Mouse (Mus musculus): ENCODE data around the gene Tmem255b. TPM values are rescaled to one million over a fixed set of nuclear protein-coding genes. Genes with fewer than 3 reads are reported as not detected.

Gene Tmem255b
- polyA plus RNA-seq, 1 experiment: not detected

DNA sequence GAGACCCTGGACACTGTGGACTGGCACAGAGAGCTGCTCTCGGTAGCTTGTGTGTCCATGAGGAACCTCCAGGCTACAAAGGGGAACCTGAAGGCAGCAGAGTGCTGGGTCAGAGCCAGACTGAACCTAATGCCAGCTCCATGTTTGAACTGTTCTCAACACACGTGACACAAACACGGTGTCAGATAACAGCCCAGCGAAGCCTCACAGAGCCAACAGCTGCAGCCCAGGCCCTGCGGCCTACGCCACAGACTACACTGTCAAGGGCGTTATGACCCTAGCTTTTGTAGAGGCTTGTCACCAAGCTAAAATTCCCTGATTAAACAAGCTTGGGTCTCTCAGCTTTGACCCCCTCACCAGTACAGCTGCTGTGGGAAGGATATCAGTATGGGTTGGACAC lies 37.3 kb downstream of the Tmem255b start:
- no peaks in the 10 kb centered on the region for H3K9me3 ChIP-seq (replicated peaks; ENCODE audit: control insufficient read depth, insufficient read depth, low read length, poor library complexity, severe bottlenecking)
- no peaks in the 10 kb centered on the region for H3K4me1 ChIP-seq (ENCODE audit: control insufficient read depth, insufficient read depth, low read length)
- no peak for TF ChIP-seq POLR2A (IDR thresholded peaks at IDR 0.05; ENCODE audit: insufficient read depth, low read length)
- TF ChIP-seq CTCF (IDR thresholded peaks at IDR 0.05; ENCODE audit: low read depth, low read length): no peak
- no peak for TF ChIP-seq EP300 (IDR thresholded peaks at IDR 0.05; ENCODE audit: insufficient read depth, low read depth, low read length)
- H3K36me3 ChIP-seq (ENCODE audit: control insufficient read depth, insufficient read depth, low read length, poor library complexity, severe bottlenecking): no peaks in the 10 kb centered on the region
- no peak overlapping the region for H3K9ac ChIP-seq (ENCODE audit: low read depth, poor library complexity, severe bottlenecking)
- no peaks in the 10 kb centered on the region for H3K27me3 ChIP-seq (ENCODE audit: control insufficient read depth, insufficient read depth, low read length, poor library complexity, severe bottlenecking)
- H3K27ac ChIP-seq (ENCODE audit: insufficient read depth, low read length): no peak overlapping the region
- H3K4me3 ChIP-seq (ENCODE audit: low read depth, low read length): no peak overlapping the region

DNA sequence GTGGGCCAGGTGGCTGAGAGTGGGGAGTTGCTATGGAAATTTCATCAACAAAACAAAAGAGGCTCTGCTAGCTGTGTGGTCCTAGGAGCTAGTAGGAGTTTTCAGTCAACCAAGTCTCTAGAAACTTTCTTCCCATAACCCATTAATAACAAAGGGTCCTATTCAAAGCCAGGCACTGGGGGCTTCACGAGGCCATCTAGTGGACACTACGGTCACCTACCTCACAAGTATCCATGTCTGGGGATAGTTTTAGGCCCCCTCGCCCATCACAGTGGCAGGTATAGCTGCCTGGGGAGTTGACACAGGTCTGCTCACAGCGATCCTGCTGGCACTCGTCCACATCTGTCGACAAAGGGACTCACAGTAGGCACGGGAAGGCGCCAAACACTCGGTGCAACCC lies 40.9 kb downstream of the Tmem255b start:
- TF ChIP-seq CTCF (IDR thresholded peaks at IDR 0.05; ENCODE audit: low read depth, low read length): peak; percentile 31
- no peak for TF ChIP-seq POLR2A (IDR thresholded peaks at IDR 0.05; ENCODE audit: insufficient read depth, low read length)
- TF ChIP-seq EP300 (IDR thresholded peaks at IDR 0.05; ENCODE audit: insufficient read depth, low read depth, low read length): no peak
- Histone ChIP-seq H3K9me3 (replicated peaks; ENCODE audit: control insufficient read depth, insufficient read depth, low read length, poor library complexity, severe bottlenecking) (no peaks in the 10 kb centered on the region), H3K4me3 (ENCODE audit: low read depth, low read length) (no peak overlapping the region), H3K36me3 (ENCODE audit: control insufficient read depth, insufficient read depth, low read length, poor library complexity, severe bottlenecking) (no peaks in the 10 kb centered on the region), H3K27me3 (ENCODE audit: control insufficient read depth, insufficient read depth, low read length, poor library complexity, severe bottlenecking) (no peaks in the 10 kb centered on the region), H3K9ac (ENCODE audit: low read depth, poor library complexity, severe bottlenecking) (no peak overlapping the region), H3K4me1 (ENCODE audit: control insufficient read depth, insufficient read depth, low read length) (no peaks in the 10 kb centered on the region), H3K27ac (ENCODE audit: insufficient read depth, low read length) (no peak overlapping the region)

DNA sequence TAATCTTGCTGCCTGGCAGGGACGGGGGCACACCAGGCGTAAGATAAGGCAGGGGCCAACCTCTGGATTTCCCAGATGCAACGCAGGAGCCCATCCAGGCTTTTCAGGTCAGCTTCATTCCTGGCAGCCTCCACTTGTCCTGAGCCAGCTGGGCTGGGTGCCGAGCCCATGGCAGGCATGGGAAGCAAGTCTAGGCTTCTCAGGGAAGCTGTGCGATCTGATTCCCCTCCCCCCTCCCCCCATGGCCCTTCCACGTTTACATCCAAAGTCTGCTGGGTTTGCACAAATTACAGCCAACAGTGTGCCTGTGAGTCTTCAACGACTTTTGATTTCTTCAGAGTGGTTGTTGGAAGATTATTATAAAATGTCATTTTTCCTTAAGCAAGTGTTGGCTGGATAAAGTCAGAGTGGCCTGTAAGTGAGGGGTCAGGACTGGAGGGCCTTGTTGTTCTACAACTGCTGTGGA lies 46.1 kb downstream of the Tmem255b start:
- H3K27me3 ChIP-seq (ENCODE audit: control insufficient read depth, insufficient read depth, low read length, poor library complexity, severe bottlenecking): no peaks in the 10 kb centered on the region
- H3K9me3 ChIP-seq (replicated peaks; ENCODE audit: control insufficient read depth, insufficient read depth, low read length, poor library complexity, severe bottlenecking): no peaks in the 10 kb centered on the region
- no peak overlapping the region for H3K9ac ChIP-seq (ENCODE audit: low read depth, poor library complexity, severe bottlenecking)
- H3K36me3 ChIP-seq (ENCODE audit: control insufficient read depth, insufficient read depth, low read length, poor library complexity, severe bottlenecking): no peaks in the 10 kb centered on the region
- no peak overlapping the region for H3K27ac ChIP-seq (ENCODE audit: insufficient read depth, low read length)
- H3K4me1 ChIP-seq (ENCODE audit: control insufficient read depth, insufficient read depth, low read length): no peaks in the 10 kb centered on the region
- no peak overlapping the region for H3K4me3 ChIP-seq (ENCODE audit: low read depth, low read length)
- TF ChIP-seq POLR2A (IDR thresholded peaks at IDR 0.05; ENCODE audit: insufficient read depth, low read length) (no peak), CTCF (IDR thresholded peaks at IDR 0.05; ENCODE audit: low read depth, low read length) (no peak), EP300 (IDR thresholded peaks at IDR 0.05; ENCODE audit: insufficient read depth, low read depth, low read length) (no peak)

DNA sequence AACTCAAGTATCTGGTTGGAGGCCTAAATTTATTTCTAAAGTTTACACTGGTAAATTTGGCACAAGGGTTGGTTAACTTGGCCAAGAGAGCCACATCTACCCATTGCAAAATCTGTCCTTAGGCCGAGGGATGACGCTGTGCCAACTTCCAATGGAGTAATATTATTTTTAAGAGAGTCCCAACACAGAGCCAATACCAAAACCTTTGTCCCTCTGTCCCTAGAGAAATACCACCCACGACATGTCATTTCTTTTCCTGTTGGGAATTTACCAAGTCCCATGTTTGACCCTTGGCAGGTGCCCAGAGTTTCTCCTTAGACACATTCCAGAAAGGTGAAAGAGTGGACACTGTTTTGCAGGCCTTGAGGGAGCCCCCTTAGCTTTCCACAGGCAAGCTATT lies 46.6 kb downstream of the Tmem255b start:
- H3K27ac ChIP-seq (ENCODE audit: insufficient read depth, low read length): no peak overlapping the region
- H3K27me3 ChIP-seq (ENCODE audit: control insufficient read depth, insufficient read depth, low read length, poor library complexity, severe bottlenecking): no peaks in the 10 kb centered on the region
- H3K4me3 ChIP-seq (ENCODE audit: low read depth, low read length): no peak overlapping the region
- H3K4me1 ChIP-seq (ENCODE audit: control insufficient read depth, insufficient read depth, low read length): no peaks in the 10 kb centered on the region
- no peak overlapping the region for H3K9ac ChIP-seq (ENCODE audit: low read depth, poor library complexity, severe bottlenecking)
- no peaks in the 10 kb centered on the region for H3K9me3 ChIP-seq (replicated peaks; ENCODE audit: control insufficient read depth, insufficient read depth, low read length, poor library complexity, severe bottlenecking)
- TF ChIP-seq CTCF (IDR thresholded peaks at IDR 0.05; ENCODE audit: low read depth, low read length): no peak
- TF ChIP-seq EP300 (IDR thresholded peaks at IDR 0.05; ENCODE audit: insufficient read depth, low read depth, low read length): no peak
- TF ChIP-seq POLR2A (IDR thresholded peaks at IDR 0.05; ENCODE audit: insufficient read depth, low read length): no peak
- no peaks in the 10 kb centered on the region for H3K36me3 ChIP-seq (ENCODE audit: control insufficient read depth, insufficient read depth, low read length, poor library complexity, severe bottlenecking)

DNA sequence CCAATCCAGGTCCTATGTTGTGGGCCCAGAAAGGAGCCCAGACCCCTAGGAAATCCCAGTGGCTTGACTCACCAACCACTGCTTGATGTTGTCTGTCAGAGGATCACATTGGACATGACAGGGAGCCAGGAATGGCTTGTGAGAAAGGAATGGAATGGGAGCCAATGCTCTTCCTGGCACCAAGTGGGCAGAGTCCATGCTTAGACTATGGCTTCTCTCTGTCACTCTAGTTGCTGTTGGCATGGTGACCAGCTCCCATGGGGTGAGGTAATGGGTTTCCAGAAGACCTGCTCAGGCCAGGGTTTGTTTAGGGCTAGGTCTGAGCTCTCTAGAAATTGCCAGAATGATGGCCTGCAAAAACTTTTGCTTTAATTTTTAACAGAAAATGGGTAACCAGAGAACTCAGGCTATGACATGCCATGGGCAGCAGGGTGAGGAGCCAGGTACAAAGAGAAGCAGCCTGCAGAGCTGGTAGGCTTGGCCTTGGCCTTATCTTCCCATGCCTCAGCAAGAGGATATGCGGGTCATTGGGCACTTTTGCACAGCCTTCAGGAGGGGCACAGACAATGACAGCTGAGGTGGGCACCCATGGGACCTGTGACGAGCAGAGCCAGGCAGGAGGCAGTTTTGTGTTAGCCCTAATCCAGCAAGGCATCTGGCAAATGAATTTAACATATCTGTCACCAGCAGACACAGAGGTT lies 47.3 kb downstream of the Tmem255b start:
- no peaks in the 10 kb centered on the region for H3K4me1 ChIP-seq (ENCODE audit: control insufficient read depth, insufficient read depth, low read length)
- H3K9me3 ChIP-seq (replicated peaks; ENCODE audit: control insufficient read depth, insufficient read depth, low read length, poor library complexity, severe bottlenecking): no peaks in the 10 kb centered on the region
- H3K27me3 ChIP-seq (ENCODE audit: control insufficient read depth, insufficient read depth, low read length, poor library complexity, severe bottlenecking): no peaks in the 10 kb centered on the region
- no peak overlapping the region for H3K9ac ChIP-seq (ENCODE audit: low read depth, poor library complexity, severe bottlenecking)
- H3K36me3 ChIP-seq (ENCODE audit: control insufficient read depth, insufficient read depth, low read length, poor library complexity, severe bottlenecking): no peaks in the 10 kb centered on the region
- no peak overlapping the region for H3K27ac ChIP-seq (ENCODE audit: insufficient read depth, low read length)
- no peak for TF ChIP-seq CTCF (IDR thresholded peaks at IDR 0.05; ENCODE audit: low read depth, low read length)
- TF ChIP-seq EP300 (IDR thresholded peaks at IDR 0.05; ENCODE audit: insufficient read depth, low read depth, low read length): no peak
- no peak for TF ChIP-seq POLR2A (IDR thresholded peaks at IDR 0.05; ENCODE audit: insufficient read depth, low read length)
- H3K4me3 ChIP-seq (ENCODE audit: low read depth, low read length): no peak overlapping the region

DNA sequence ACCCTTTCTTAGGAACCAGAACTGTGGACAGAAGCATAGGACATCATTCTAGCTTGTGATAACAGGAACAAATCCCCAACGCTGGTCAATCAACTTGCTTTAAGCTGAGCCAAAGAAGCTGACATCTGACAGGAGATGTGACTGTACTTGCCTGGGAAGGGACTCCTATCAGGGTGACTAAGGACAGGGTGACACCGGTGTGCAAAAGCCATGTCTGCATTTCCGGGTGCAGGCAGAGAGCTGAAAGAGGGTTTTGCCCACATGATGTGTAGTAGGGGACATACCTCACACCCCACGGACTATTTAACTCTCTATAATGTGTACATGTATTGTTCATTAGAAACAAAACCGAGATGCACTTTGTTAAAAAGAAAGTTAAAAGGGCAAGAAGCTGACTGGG lies 48.2 kb downstream of the Tmem255b start:
- Histone ChIP-seq H3K4me1 (ENCODE audit: control insufficient read depth, insufficient read depth, low read length) (no peaks in the 10 kb centered on the region), H3K27ac (ENCODE audit: insufficient read depth, low read length) (no peak overlapping the region), H3K4me3 (ENCODE audit: low read depth, low read length) (no peak overlapping the region), H3K36me3 (ENCODE audit: control insufficient read depth, insufficient read depth, low read length, poor library complexity, severe bottlenecking) (no peaks in the 10 kb centered on the region), H3K27me3 (ENCODE audit: control insufficient read depth, insufficient read depth, low read length, poor library complexity, severe bottlenecking) (no peaks in the 10 kb centered on the region), H3K9me3 (replicated peaks; ENCODE audit: control insufficient read depth, insufficient read depth, low read length, poor library complexity, severe bottlenecking) (no peaks in the 10 kb centered on the region), H3K9ac (ENCODE audit: low read depth, poor library complexity, severe bottlenecking) (no peak overlapping the region)
- TF ChIP-seq CTCF (IDR thresholded peaks at IDR 0.05; ENCODE audit: low read depth, low read length) (no peak), EP300 (IDR thresholded peaks at IDR 0.05; ENCODE audit: insufficient read depth, low read depth, low read length) (no peak), POLR2A (IDR thresholded peaks at IDR 0.05; ENCODE audit: insufficient read depth, low read length) (no peak)
